Mouse (Mus musculus) left cerebral cortex, adult 6 months (tissue): ENCODE measurements around the gene Btbd2. TPM values are rescaled to one million over a fixed set of nuclear protein-coding genes. Genes with fewer than 3 reads are reported as not detected.

Experiments used
- long read RNA-seq, 2 experiments: library from polyadenylated mRNA; unstranded; transcript quantifications; one replicate each; pipeline ENCODE4 v2.0.0; 2019 to 2020
- polyA plus RNA-seq: library from polyadenylated mRNA; unstranded; fragments of <200 nt; fragmentation: Nextera tagmentation; gene quantifications from 2 replicates; pipeline ENCODE4 v1.2.3, GENCODE M21; 2021

Btbd2 gene
- polyA plus RNA-seq, result 23.3 and 91.7 TPM in 2 replicates
- long read RNA-seq, experiment 1, transcript Btbd2-202 (9 exons, 2,449 nt), result major isoform, 24 of 51 reads
- long read RNA-seq, experiment 1, partial matches to known transcripts, result 18 of 51 reads
- long read RNA-seq, experiment 1, other reads (novel, unspliced or antisense), result 9 of 51 reads
- long read RNA-seq, experiment 2, partial matches to known transcripts, result 2 of 31 reads
- long read RNA-seq, experiment 2, other reads (novel, unspliced or antisense), result 25 of 31 reads

GRCm38 (mm10) chr10:80656863-80657623, at the start of gene Btbd2:
Gene Btbd2 (minus strand): TSS chr10:80657071.

GRCm38 (mm10) chr10:80701721-80702535, 45.1 kb upstream of the Btbd2 start, which contains the start of the genes Mob3a and Izumo4:
Gene Mob3a (minus strand): TSS chr10:80701977.
Gene Izumo4 (plus strand): TSS chr10:80702184.

GRCm38 (mm10) chr10:80677942-80678436, 21.1 kb upstream of the Btbd2 start, which contains the start of gene Mknk2:
Gene Mknk2 (minus strand): TSS chr10:80678112.

GRCm38 (mm10) chr10:80622661-80623456, 34.0 kb downstream of the Btbd2 start, which contains the start of gene Csnk1g2:
Gene Csnk1g2 (plus strand): TSS chr10:80622838.

GRCm38 (mm10) chr10:80605721-80606120, 51.1 kb downstream of the Btbd2 start, which contains the start of gene Gm49322:
Gene Gm49322 (plus strand): TSS chr10:80606021.

GRCm38 (mm10) chr10:80602698-80603325, 54.1 kb downstream of the Btbd2 start, which contains the start of the genes Scamp4 and Adat3:
Gene Scamp4 (plus strand): TSS chr10:80602872.
Gene Adat3 (plus strand): TSS chr10:80602880.

Other genes with a start within 250 kb of the Btbd2 start
- 3.9 and 15.6 TPM in 2 replicates for gene Tcf3, start 223.4 kb downstream of the Btbd2 start, polyA plus RNA-seq
- gene Onecut3, start 162.2 kb downstream of the Btbd2 start, polyA plus RNA-seq, result not detected in 2 replicates
- gene Atp8b3, start 117.9 kb downstream of the Btbd2 start, polyA plus RNA-seq, result 0.04 TPM in 1 of 2 replicates, not detected in the other
- gene Rexo1, start 95.5 kb downstream of the Btbd2 start, polyA plus RNA-seq, result 16.6 and 17.7 TPM in 2 replicates
- 10.4 and 18.6 TPM in 2 replicates for gene Klf16, start 79.8 kb downstream of the Btbd2 start, polyA plus RNA-seq
- gene Abhd17a, start 66.7 kb downstream of the Btbd2 start, polyA plus RNA-seq, result 73.4 and 155 TPM in 2 replicates
- 85.6 and 95.7 TPM in 2 replicates for gene Scamp4, start 54.2 kb downstream of the Btbd2 start, polyA plus RNA-seq
- 2.4 and 2.9 TPM in 2 replicates for gene Adat3, start 54.2 kb downstream of the Btbd2 start, polyA plus RNA-seq
- 0.10 and 0.25 TPM in 2 replicates for gene Gm49322, start 51.0 kb downstream of the Btbd2 start, polyA plus RNA-seq
- gene Csnk1g2, start 34.2 kb downstream of the Btbd2 start, polyA plus RNA-seq, result 27.8 and 30.7 TPM in 2 replicates
- gene Mknk2, start 21.0 kb upstream of the Btbd2 start, polyA plus RNA-seq, result 4.0 and 9.1 TPM in 2 replicates
- gene Mob3a, start 44.9 kb upstream of the Btbd2 start, polyA plus RNA-seq, result 8.4 and 9.9 TPM in 2 replicates
- 49.5 and 65.0 TPM in 2 replicates for gene Izumo4, start 45.1 kb upstream of the Btbd2 start, polyA plus RNA-seq
- 44.4 and 48.6 TPM in 2 replicates for gene Ap3d1, start 85.2 kb upstream of the Btbd2 start, polyA plus RNA-seq
- gene Dot1l, start 98.1 kb upstream of the Btbd2 start, polyA plus RNA-seq, result 1.6 and 2.7 TPM in 2 replicates
- 5.5 and 41.9 TPM in 2 replicates for gene Sf3a2, start 141.1 kb upstream of the Btbd2 start, polyA plus RNA-seq
- gene Plekhj1, start 141.6 kb upstream of the Btbd2 start, polyA plus RNA-seq, result 92.8 and 104 TPM in 2 replicates
- gene Amh, start 148.2 kb upstream of the Btbd2 start, polyA plus RNA-seq, result 0.16 TPM in 1 of 2 replicates, not detected in the other
- 13.2 and 15.5 TPM in 2 replicates for gene Jsrp1, start 156.4 kb upstream of the Btbd2 start, polyA plus RNA-seq
- gene Oaz1, start 169.6 kb upstream of the Btbd2 start, polyA plus RNA-seq, result 2,247 and 2,738 TPM in 2 replicates
- 22.3 and 23.9 TPM in 2 replicates for gene Lingo3, start 187.0 kb upstream of the Btbd2 start, polyA plus RNA-seq
- 357 and 416 TPM in 2 replicates for gene Lsm7, start 198.1 kb upstream of the Btbd2 start, polyA plus RNA-seq
- 17.6 and 18.7 TPM in 2 replicates for gene Sppl2b, start 198.2 kb upstream of the Btbd2 start, polyA plus RNA-seq
- 0.20 and 0.21 TPM in 2 replicates for gene Tmprss9, start 214.8 kb upstream of the Btbd2 start, polyA plus RNA-seq
- gene Timm13, start 243.9 kb upstream of the Btbd2 start, polyA plus RNA-seq, result 532 and 700 TPM in 2 replicates